Mouse (Mus musculus) liver, embryonic 14.5 days (tissue): ENCODE results near the gene Prr23a1.

Experiments used
- CTCF ChIP-seq: IDR thresholded peaks from 2 replicates; pipeline ENCODE4 v1.5.1; 2016; ENCODE audit warnings: antibody characterized with exemption, low read depth, control low read depth
- EP300 ChIP-seq: IDR thresholded peaks from 2 replicates; pipeline ENCODE4 v1.6.1; 2016; ENCODE audit warnings: antibody characterized with exemption, low read depth

DNA sequence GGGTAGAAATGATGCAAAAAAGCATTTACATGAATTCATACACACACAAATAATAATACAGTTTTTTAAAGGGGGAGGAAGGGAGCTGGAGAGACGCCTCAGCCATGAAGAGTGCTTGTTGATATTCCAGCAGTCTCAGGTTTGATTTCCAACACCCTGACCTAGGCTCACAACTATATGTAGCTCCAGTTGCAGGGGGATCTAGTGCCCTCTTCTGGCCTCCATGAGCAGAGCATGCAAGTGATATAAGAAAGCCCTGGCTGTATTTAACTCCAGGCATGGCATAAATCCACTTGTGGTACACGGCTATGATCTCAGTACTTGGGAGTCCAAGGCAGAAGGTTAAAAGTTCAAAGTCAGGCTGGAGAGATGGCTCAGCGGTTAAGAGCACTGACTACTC lies 21.2 kb downstream of the Prr23a1 start:
- 0 out of 2 replicates have a peak, but pooled peaks have one; percentile 16 for TF ChIP-seq CTCF
- no peak for TF ChIP-seq EP300
